Mouse (Mus musculus) intestine, embryonic 16.5 days (tissue): ENCODE results near the gene Erbb4. TPM values are rescaled to one million over a fixed set of nuclear protein-coding genes. Genes with fewer than 3 reads are reported as not detected.

ENCODE experiments used
- ATAC-seq: fragments of 200-750 bp; cut with Nextera tagmentation; 2 replicates; pipeline ENCODE4 v1.8.0; 2017; ENCODE audit warnings: moderate TSS enrichment, moderate library complexity
- H3K27ac ChIP-seq: fragments of 300-500 bp; sonication (generic); 2 replicates; pipeline ENCODE4 v1.5.1; 2014; ENCODE audit warnings: mild to moderate bottlenecking, low read length
- H3K27me3 ChIP-seq: fragments of 300-500 bp; sonication (generic); replicated peaks from 2 replicates; pipeline ENCODE4 v1.6.1; 2014; ENCODE audit warnings: low read length, control low read depth, mixed read lengths; ENCODE audit not compliant: control insufficient read depth, insufficient read depth
- H3K36me3 ChIP-seq: fragments of 300-500 bp; sonication (generic); 2 replicates; pipeline ENCODE4 v1.6.1; 2014; ENCODE audit warnings: low read length, control low read depth; ENCODE audit not compliant: control insufficient read depth, insufficient read depth
- H3K4me1 ChIP-seq: fragments of 300-500 bp; sonication (generic); 2 replicates; pipeline ENCODE4 v1.6.1; 2014; ENCODE audit warnings: low read length, control low read depth, mixed read lengths; ENCODE audit not compliant: control insufficient read depth, insufficient read depth
- H3K4me2 ChIP-seq: fragments of 300-500 bp; sonication (generic); 2 replicates; pipeline ENCODE4 v1.6.1; 2014; ENCODE audit warnings: low read depth, low read length, control low read depth
- H3K4me3 ChIP-seq: fragments of 300-500 bp; sonication (generic); 2 replicates; pipeline ENCODE4 v1.5.1; 2014; ENCODE audit warnings: mild to moderate bottlenecking, low read length
- H3K9ac ChIP-seq: fragments of 300-500 bp; sonication (generic); 2 replicates; pipeline ENCODE4 v1.6.1; 2014; ENCODE audit warnings: low read depth, low read length
- H3K9me3 ChIP-seq: fragments of 300-500 bp; sonication (generic); 2 replicates; pipeline ENCODE4 v1.6.1; 2016; ENCODE audit warnings: low read length, control low read depth; ENCODE audit not compliant: control insufficient read depth
- WGBS: fragments of 180-500 bp; shearing (Covaris S2); extraction: QIAGEN DNeasy Blood & Tissue Kit; methylation state at CpG from one replicate; pipeline ENCODE4 v1.1.7; 2014; 5-methylcytosine and 5-hydroxymethylcytosine counted together
- polyA plus RNA-seq: library from polyadenylated mRNA; unstranded; fragments of >200 nt; fragmentation: Nextera tagmentation; extraction: Ambion mirVana; gene quantifications from 2 replicates; pipeline ENCODE4 v1.2.1, GENCODE M21; 2015

Gene Erbb4
- polyA plus RNA-seq, 1 experiment from 2014 or later, result not detected

DNA sequence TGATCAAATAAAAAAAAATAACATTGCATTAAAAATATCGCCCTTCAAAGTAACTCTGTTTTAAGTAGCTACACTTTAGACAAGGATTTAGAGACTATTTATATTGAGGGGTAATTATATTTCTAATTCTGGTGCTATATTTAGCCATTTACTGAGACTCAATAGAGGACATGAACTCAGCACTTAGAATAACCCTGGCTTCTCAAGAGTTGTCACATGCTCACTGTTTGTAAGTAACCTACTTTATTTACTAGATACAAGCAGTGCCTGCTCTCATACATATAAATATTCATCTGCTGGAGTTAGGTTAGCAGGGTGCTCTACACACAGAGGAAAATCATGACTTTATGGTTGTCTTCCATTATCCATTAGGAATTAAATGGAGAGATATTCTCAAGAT is 604.0 kb downstream of the Erbb4 start:
- Histone ChIP-seq H3K4me3 (no peak overlapping the region), H3K4me2 (no peak overlapping the region), H3K9me3 (no peaks in the 10 kb centered on the region), H3K36me3 (no peaks in the 10 kb centered on the region), H3K4me1 (no peaks in the 10 kb centered on the region), H3K27ac (no peak overlapping the region), H3K9ac (no peak overlapping the region), H3K27me3 (no peaks in the 10 kb centered on the region)
- no peak for ATAC-seq
- WGBS, result 55% methylated on average over 1 of the region's 1 CpGs

DNA sequence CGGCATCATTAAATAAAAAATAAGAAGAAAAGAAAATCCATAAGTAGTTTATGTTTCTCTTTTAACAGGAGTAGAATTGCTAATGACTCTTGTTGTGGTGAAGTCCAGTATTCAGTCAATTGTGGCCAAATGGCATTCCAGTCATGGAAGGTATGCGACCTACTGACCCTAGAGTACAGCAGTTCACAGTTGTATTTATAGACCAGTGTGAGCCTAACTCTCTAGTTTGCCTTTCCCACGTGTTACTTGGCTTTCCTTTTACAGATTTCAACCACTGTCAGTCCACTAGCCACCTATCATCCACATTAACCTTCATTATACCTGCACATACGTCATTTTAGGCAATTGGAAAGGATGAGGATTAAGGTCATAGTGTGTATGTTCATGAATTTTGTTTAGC is 606.3 kb downstream of the Erbb4 start:
- Histone ChIP-seq H3K4me2 (no peak overlapping the region), H3K4me1 (no peaks in the 10 kb centered on the region), H3K9ac (no peak overlapping the region), H3K36me3 (no peaks in the 10 kb centered on the region), H3K4me3 (no peak overlapping the region), H3K27ac (no peak overlapping the region), H3K9me3 (no peaks in the 10 kb centered on the region), H3K27me3 (no peaks in the 10 kb centered on the region)
- WGBS, result 49% methylated on average over 4 of the region's 4 CpGs
- ATAC-seq, result no peak

DNA sequence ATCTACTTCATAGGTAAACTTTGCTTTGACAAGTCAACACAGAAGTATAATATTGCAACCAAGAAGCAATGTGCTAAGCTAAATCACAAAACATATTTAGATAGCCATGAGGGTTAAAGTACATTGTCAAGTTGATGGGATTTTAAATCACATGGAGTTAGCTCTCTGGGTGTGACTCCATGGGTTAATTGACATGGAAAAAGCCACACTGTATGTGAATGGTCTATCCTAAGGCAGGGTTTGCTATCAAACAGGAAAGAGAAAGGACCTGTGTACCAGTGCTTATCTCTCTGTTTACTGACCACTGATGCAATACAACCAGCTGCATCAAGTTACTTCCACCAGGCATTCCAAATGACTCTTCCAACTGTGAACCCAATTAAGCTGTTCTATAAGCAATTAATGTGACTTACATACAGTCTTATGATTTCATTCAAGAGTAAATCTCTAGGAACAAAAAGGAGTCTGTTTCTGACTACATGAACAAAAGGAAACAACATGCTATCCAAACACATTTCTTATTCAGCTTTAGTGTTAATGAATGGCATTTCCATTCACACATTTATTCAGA is 641.4 kb downstream of the Erbb4 start:
- Histone ChIP-seq H3K4me1 (no peaks in the 10 kb centered on the region), H3K4me2 (no peak overlapping the region), H3K27ac (no peak overlapping the region), H3K9ac (no peak overlapping the region), H3K36me3 (no peaks in the 10 kb centered on the region), H3K9me3 (no peaks in the 10 kb centered on the region), H3K27me3 (no peaks in the 10 kb centered on the region), H3K4me3 (no peak overlapping the region)
- ATAC-seq, result no peak

DNA sequence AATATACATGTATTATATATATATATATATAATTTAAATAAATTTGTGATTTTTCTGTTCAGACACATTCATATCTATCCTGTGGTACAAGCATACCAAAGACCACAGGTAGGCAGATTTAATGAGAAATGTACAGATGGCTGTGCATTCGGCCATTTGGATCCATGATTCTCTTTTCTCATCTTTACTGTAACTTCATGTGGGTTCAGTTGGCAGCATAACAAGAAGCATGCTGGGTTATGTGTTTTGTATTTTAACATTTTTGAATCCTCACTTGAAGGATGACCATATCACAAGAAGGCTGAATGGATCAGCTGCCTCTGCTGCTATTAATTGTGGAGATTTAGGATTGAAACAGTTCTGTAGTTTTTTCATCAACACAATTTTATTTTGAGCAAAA is 656.6 kb downstream of the Erbb4 start:
- Histone ChIP-seq H3K9ac (no peak overlapping the region), H3K4me2 (no peak overlapping the region), H3K27me3 (no peaks in the 10 kb centered on the region), H3K27ac (no peak overlapping the region), H3K9me3 (no peaks in the 10 kb centered on the region), H3K36me3 (no peaks in the 10 kb centered on the region), H3K4me3 (no peak overlapping the region), H3K4me1 (no peaks in the 10 kb centered on the region)
- ATAC-seq, result no peak
- 92% methylated on average over 1 of the region's 1 CpGs for WGBS

DNA sequence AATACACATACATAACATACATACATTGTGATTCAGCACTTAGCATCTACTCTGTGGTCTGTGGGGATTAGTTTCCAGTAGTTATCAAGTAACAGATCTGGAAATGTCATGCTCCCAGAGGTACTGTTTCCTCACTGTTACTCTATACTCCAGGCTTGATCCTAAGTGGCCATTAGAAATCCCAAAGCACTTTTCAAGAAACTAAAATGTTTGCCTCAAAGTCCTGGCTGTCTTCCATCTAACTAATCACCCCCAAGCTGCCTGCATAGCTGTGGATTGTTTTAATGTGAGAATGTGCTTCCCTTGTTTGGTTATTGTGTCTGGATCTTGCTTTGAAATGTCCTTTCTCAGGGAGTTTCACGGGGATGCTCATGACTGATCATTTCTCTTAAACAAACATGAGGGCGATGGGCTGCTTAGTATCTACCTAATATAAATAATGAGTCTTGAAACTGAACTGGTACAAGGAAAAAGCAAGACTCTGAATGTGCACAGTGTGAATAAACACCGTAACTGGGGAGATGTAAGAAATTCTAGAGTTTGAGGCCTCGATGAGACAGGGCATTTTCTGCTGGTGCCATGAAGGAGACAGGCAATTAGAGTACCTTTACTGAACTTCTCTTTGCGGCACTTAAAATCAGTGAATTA is 683.4 kb downstream of the Erbb4 start:
- Histone ChIP-seq H3K4me1 (0 out of 2 replicates have a peak, but pooled peaks cover 3% of the 10 kb centered on the region), H3K27ac (no peak overlapping the region), H3K4me3 (no peak overlapping the region), H3K9ac (no peak overlapping the region), H3K4me2 (no peak overlapping the region), H3K36me3 (no peaks in the 10 kb centered on the region), H3K9me3 (no peaks in the 10 kb centered on the region), H3K27me3 (no peaks in the 10 kb centered on the region)
- no peak for ATAC-seq
- WGBS, result 52% methylated on average over 5 of the region's 5 CpGs

DNA sequence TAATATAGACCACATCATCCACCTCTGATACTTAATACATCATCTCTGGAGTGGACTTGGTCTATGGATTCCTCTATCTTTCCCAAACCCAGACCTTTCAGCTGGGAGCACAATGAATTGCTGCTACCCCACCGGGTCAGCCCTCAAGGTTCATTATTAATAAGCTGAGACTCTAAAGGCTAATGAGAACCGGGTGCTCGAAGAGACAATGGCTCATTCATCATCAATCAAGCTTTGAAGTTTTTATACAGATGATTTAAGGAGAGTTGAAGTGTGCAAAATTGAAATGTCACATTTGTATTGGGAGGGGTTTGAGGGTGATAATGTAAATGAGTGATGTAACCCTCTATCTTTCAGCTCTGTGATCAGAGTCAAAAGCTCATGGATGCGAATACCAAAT is 706.7 kb downstream of the Erbb4 start:
- Histone ChIP-seq H3K4me2 (no peak overlapping the region), H3K9me3 (no peaks in the 10 kb centered on the region), H3K36me3 (no peaks in the 10 kb centered on the region), H3K27ac (no peak overlapping the region), H3K9ac (no peak overlapping the region), H3K4me1 (no peaks in the 10 kb centered on the region), H3K27me3 (no peaks in the 10 kb centered on the region), H3K4me3 (no peak overlapping the region)
- 61% methylated on average over 4 of the region's 4 CpGs for WGBS
- no peak for ATAC-seq

DNA sequence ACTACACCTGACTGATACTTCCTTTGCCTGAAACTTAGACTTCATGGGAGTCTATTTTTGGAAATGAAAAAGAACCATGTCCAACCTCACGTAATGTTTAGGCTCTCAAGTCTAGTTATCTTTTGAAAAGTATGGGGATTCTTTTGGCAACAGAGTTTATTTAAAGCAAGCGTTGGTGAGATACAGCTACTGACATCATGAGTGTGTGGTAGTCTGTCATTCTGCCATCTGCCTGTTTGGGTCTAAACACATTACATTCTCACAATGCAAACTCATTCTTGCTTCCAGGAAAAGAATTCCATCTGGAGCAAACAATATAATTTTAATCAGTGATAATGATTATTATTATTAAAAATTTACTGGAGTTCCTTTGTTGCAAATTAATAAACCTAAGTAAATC is 736.3 kb downstream of the Erbb4 start:
- Histone ChIP-seq H3K4me3 (no peak overlapping the region), H3K36me3 (no peaks in the 10 kb centered on the region), H3K4me2 (no peak overlapping the region), H3K9ac (no peak overlapping the region), H3K27me3 (no peaks in the 10 kb centered on the region), H3K4me1 (no peaks in the 10 kb centered on the region), H3K27ac (no peak overlapping the region), H3K9me3 (no peaks in the 10 kb centered on the region)
- WGBS, result 59% methylated on average over 2 of the region's 2 CpGs
- ATAC-seq, result no peak

DNA sequence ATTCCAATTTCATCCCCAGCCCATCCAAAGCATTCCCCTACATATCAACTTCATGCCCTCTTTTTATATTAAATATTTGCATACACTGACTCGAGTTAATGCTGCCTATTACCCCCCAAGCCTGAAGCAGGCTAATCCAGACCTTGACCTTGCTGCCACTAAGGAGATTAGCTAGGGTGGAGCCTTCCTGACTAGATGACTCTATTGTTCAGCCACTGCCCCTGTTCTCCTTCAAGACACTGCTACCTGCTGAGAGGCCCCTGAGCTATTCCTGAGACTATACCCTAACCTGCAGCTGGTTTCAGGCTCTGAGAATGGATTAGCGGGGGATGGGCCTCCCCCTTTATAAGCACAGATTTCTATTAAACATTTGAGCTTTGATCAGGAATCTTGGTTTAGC is 774.1 kb downstream of the Erbb4 start:
- whole genome bisulfite sequencing, result 52% methylated on average over 2 of the region's 2 CpGs
- no peak for ATAC-seq
- Histone ChIP-seq H3K27ac (no peak overlapping the region), H3K9ac (no peak overlapping the region), H3K4me1 (no peaks in the 10 kb centered on the region), H3K9me3 (no peaks in the 10 kb centered on the region), H3K27me3 (no peaks in the 10 kb centered on the region), H3K4me2 (no peak overlapping the region), H3K36me3 (no peaks in the 10 kb centered on the region), H3K4me3 (no peak overlapping the region)

DNA sequence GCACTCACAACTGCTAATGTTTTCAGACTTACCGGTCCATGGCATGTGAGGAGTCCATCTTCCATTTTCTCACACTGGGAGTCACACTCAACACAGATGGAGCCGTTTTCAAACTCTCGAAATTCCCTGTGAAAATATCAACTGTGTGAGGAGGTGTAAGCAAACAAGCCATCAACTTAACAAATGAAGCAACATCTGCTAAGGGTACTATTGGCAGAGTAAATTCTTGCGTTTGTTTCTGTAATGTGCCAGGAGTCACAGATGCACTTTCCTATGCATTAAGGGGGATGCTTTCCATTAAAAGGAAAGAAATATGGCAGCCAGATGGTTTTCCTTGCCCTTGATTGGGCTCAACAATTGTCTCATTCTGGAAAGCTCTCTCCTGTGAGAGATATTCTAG is 802.0 kb downstream of the Erbb4 start:
- no peak overlapping the region for H3K4me3 ChIP-seq
- no peak overlapping the region for H3K4me2 ChIP-seq
- H3K9ac ChIP-seq, result no peak overlapping the region
- no peaks in the 10 kb centered on the region for H3K9me3 ChIP-seq
- no peaks in the 10 kb centered on the region for H3K4me1 ChIP-seq
- 68% methylated on average over 4 of the region's 4 CpGs for WGBS
- no peak overlapping the region for H3K27ac ChIP-seq
- H3K27me3 ChIP-seq, result no peaks in the 10 kb centered on the region
- ATAC-seq, result no peak
- H3K36me3 ChIP-seq, result no peaks in the 10 kb centered on the region

DNA sequence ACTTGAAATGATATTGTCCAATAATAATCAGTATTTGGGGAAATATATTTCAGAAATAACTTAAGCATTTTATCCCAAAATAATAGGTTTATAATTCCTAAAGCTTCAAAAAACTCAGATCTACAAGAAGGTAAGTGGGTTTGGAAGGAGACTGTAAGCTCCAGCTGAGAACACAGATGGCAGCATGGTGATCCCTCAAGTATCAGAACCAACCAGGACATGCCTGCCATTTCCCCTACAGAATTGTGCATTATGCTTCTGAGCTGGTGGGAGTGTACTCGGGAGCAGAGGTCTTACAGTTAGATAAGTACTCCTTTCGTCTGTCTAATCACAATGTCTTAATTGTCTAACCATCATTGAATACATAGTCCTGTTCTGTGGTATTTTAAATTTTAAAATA is 823.4 kb downstream of the Erbb4 start:
- WGBS, result 81% methylated on average over 2 of the region's 2 CpGs
- Histone ChIP-seq H3K36me3 (no peaks in the 10 kb centered on the region), H3K4me1 (no peaks in the 10 kb centered on the region), H3K4me3 (no peak overlapping the region), H3K4me2 (no peak overlapping the region), H3K27me3 (no peaks in the 10 kb centered on the region), H3K9ac (no peak overlapping the region), H3K27ac (no peak overlapping the region), H3K9me3 (no peaks in the 10 kb centered on the region)
- ATAC-seq, result no peak
